Mouse (Mus musculus): ENCODE data around the gene Cep126. TPM values are rescaled to one million over a fixed set of nuclear protein-coding genes. Genes with fewer than 3 reads are reported as not detected.

Cep126 gene
- polyA plus RNA-seq, 1 experiment from 2014 or later, result 2.5 TPM

GRCm38 (mm10) chr9:8034143-8034542 lies 100.0 kb downstream of the Cep126 start:
- H3K9me3 ChIP-seq (ENCODE audit: low read length), result no peaks in the 10 kb centered on the region
- H3K9ac ChIP-seq (replicated peaks; ENCODE audit: low read depth), result no peak overlapping the region
- H3K4me1 ChIP-seq (ENCODE audit: insufficient read depth, low read depth, low read length), result no peaks in the 10 kb centered on the region; the same call in 1 of the 2 replicates
- ATAC-seq, result no peak
- H3K27me3 ChIP-seq (replicated peaks; ENCODE audit: insufficient read depth, low read length), result no peaks in the 10 kb centered on the region
- 46% methylated on average over 1 of the region's 1 CpGs for WGBS
- H3K27ac ChIP-seq (ENCODE audit: low read length), result no peak overlapping the region
- TF ChIP-seq EP300 (IDR thresholded peaks at IDR 0.05) (no peak), CTCF (IDR thresholded peaks at IDR 0.05) (no peak)
- H3K36me3 ChIP-seq (ENCODE audit: insufficient read depth, low read length), result no peaks in the 10 kb centered on the region
- H3K4me2 ChIP-seq (replicated peaks; ENCODE audit: low read depth, low read length), result no peak overlapping the region
- no peak overlapping the region for H3K4me3 ChIP-seq (ENCODE audit: low read depth, low read length)
- DNase-seq (ENCODE audit: low spot score), result no peak

- Histone ChIP-seq H3K4me2 (replicated peaks; ENCODE audit: low read depth, low read length) (no peak overlapping the region), H3K27me3 (replicated peaks; ENCODE audit: insufficient read depth, low read length) (no peaks in the 10 kb centered on the region), H3K9me3 (ENCODE audit: low read length) (no peaks in the 10 kb centered on the region), H3K4me1 (ENCODE audit: insufficient read depth, low read depth, low read length) (no peaks in the 10 kb centered on the region; the same call in 1 of the 2 replicates), H3K27ac (ENCODE audit: low read length) (no peak overlapping the region), H3K36me3 (ENCODE audit: insufficient read depth, low read length) (no peaks in the 10 kb centered on the region), H3K4me3 (ENCODE audit: low read depth, low read length) (no peak overlapping the region), H3K9ac (replicated peaks; ENCODE audit: low read depth) (no peak overlapping the region)
- no peak for DNase-seq (ENCODE audit: low spot score)
- TF ChIP-seq CTCF (IDR thresholded peaks at IDR 0.05) (no peak), EP300 (IDR thresholded peaks at IDR 0.05) (no peak)
- ATAC-seq, result no peak
- 83% methylated on average over 5 of the region's 5 CpGs for WGBS
Observed at GRCm38 (mm10) chr9:8032847-8033246, 101.2 kb downstream of the Cep126 start.

Other genes with a start within 250 kb of the Cep126 start
- gene Yap1, start 129.7 kb downstream of the Cep126 start, polyA plus RNA-seq (2015; fragmentation: Nextera tagmentation; extraction: Ambion mirVana), result 17.0 and 19.0 TPM in 2 replicates
- 5.1 and 6.5 TPM in 2 replicates for gene Cfap300, start 91.5 kb downstream of the Cep126 start, polyA plus RNA-seq (2015; fragmentation: Nextera tagmentation; extraction: Ambion mirVana)